Mouse (Mus musculus) liver, adult 2 months (tissue): Measurements from ENCODE around the gene Lpar5.

Experiments used
- CTCF ChIP-seq: fragments of 200-500 bp; IDR thresholded peaks from 2 replicates; pipeline ENCODE4 v1.5.1; 2011; ENCODE audit warnings: low read depth, low read length, control low read depth
- POLR2A ChIP-seq: fragments of 200-500 bp; IDR thresholded peaks from 2 replicates; pipeline ENCODE4 v1.6.1; 2011; ENCODE audit warnings: low read length, control low read depth; ENCODE audit not compliant: insufficient read depth; ENCODE audit errors: extremely low read depth

DNA sequence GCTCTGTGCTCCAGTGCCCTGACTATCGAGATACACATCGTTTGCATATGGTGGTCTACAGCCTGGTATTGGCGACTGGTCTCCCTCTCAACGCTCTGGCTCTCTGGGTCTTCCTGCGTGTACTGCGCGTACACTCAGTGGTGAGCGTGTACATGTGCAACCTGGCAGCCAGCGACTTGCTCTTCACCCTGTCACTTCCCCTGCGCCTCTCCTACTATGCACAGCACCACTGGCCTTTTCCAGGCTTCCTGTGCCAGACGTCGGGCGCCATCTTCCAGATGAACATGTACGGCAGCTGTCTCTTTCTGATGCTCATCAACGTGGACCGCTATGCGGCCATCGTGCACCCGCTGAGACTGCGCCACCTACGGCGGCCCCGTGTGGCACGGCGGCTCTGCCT lies 13.7 kb downstream of the Lpar5 start:
- TF ChIP-seq POLR2A (no peak), CTCF (no peak)
